Mouse (Mus musculus) macrophage (primary cell): ENCODE results near the gene Taf3. TPM values are rescaled to one million over a fixed set of nuclear protein-coding genes. Genes with fewer than 3 reads are reported as not detected.

Source experiments
- H3K27ac ChIP-seq: fragments of 350-480 bp; formaldehyde crosslinking; 2 replicates; pipeline ENCODE4 v1.9.0; 2021
- H3K36me3 ChIP-seq: fragments of 350-480 bp; formaldehyde crosslinking; 2 replicates; pipeline ENCODE4 v1.9.0; 2021; ENCODE audit errors: inconsistent target
- H3K4me3 ChIP-seq: fragments of 350-480 bp; formaldehyde crosslinking; 2 replicates; pipeline ENCODE4 v1.9.0; 2021; ENCODE audit errors: inconsistent target
- H3K79me2 ChIP-seq: fragments of 350-480 bp; formaldehyde crosslinking; 2 replicates; pipeline ENCODE4 v1.9.0; 2021; ENCODE audit errors: inconsistent target
- WGBS: methylation state at CpG from one replicate; pipeline ENCODE4 v1.1.7; 2026; ENCODE audit warnings: inconsistent platforms; ENCODE audit not compliant: missing documents; 5-methylcytosine and 5-hydroxymethylcytosine counted together
- polyA plus RNA-seq: library from polyadenylated mRNA; stranded (reverse); fragments of 250-400 nt; gene quantifications from 3 replicates; pipeline ENCODE4 v1.2.4, GENCODE M21; 2018; ENCODE audit warnings: inconsistent platforms

Gene Taf3
- polyA plus RNA-seq, 1 experiment from 2014 or later: 15.9 TPM

DNA sequence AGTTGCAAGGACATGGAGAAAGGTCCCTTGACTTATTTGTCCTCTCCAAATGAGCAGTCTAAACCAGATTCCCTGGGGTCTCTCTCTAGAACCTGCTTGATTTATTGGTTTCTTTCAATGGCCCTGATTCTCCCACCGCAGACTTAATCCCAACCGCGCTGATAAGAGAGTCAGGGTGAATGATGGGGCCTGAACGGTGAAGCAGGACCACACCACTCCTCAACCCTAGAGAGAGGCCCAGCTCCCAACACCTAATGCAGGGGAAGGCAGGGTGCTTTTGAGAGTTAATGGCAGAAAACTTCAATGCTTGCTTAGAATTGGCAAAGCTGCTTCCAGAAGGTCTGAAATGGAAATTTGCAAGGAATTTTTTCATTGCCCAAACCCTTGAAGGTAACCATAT, 173.2 kb downstream of the Taf3 start:
- H3K36me3 ChIP-seq: no peaks in the 10 kb centered on the region
- no peak overlapping the region for H3K27ac ChIP-seq
- H3K4me3 ChIP-seq: no peak overlapping the region
- 94% methylated on average over 4 of the region's 4 CpGs for WGBS
- no peaks in the 10 kb centered on the region for H3K79me2 ChIP-seq

DNA sequence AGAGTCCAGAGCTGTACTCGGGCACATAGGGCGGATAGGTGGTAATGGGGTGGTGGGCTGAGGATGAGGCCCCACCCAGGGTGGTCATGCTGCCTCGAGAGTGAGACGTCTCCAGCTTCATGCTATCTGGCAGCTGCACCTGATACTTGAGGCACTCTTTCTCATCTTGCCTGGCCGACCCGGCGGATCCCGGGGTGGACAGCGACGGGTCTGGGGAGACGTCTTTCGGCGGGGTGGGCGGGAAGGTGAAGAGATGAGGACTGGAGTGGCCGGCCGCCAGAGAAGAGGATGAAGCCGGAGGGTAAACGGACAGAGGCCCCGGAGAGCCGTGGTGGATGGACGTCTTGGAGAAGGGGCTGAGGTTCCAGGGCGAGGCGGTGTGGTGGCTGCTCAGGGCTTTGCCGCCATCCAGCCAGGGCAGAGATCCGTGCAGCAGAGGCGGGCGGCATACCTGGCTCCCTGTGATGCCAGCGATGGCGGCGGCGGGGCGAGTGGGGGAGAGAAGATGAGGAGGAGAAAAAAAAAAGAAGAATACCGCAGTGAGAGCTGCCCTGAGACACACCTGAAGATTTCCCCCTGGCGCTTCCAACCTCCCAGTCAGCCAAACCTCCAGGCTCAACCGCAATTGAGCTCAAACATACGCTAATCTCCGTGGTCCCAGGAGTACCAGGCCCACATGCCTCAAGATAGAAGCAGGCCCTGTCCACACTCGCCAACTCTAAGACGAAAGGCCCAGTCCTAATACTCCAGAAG, 173.8 kb downstream of the Taf3 start:
- Histone ChIP-seq H3K79me2 (no peaks in the 10 kb centered on the region), H3K27ac (no peak overlapping the region), H3K36me3 (no peaks in the 10 kb centered on the region), H3K4me3 (no peak overlapping the region)
- WGBS: 92% methylated on average over 34 of the region's 39 CpGs

DNA sequence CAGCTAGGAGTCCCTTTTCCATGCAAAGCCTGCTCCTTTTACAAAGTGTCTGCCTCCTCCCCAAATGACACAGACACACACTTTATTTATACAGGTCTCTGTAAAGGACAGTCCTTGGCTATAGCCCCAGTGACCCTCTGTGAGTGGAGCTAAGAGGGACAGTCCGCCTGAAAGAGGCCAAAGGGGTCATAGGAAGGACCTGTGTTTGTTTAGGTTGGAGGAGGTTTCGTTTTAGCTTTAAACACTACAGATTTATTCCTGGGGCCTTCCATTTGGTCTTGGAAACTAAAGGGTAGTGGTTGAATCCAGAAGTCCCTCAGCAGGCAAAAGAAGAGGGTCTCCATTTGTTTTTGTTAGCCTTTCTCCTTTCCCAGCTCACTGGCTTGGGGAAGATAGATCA, 174.6 kb downstream of the Taf3 start:
- no peaks in the 10 kb centered on the region for H3K36me3 ChIP-seq
- no peak overlapping the region for H3K27ac ChIP-seq
- WGBS: 87% methylated on average over 2 of the region's 2 CpGs
- H3K4me3 ChIP-seq: no peak overlapping the region
- no peaks in the 10 kb centered on the region for H3K79me2 ChIP-seq

DNA sequence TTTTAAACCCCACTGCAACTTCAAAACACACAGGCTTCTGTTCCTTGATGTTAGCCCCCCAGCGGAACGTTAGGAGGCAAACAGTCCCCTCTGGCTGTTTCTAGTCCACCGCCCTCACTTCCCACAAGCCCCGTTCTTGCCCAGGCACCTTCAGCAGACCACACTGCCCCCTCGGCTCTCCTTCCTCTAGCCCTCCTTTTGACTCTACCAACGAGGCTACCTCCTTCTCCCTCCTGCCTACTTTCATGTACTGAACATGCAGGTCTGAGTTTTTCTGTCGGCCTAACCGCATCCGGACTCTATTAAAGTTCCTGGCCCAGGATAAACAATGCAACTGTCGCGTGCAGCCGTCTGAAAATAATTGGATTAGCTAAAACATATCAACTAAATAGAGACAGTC, 175.7 kb downstream of the Taf3 start:
- 18% methylated on average over 12 of the region's 12 CpGs for WGBS
- Histone ChIP-seq H3K79me2 (no peaks in the 10 kb centered on the region), H3K36me3 (no peaks in the 10 kb centered on the region), H3K4me3 (no peak overlapping the region), H3K27ac (no peak overlapping the region)

DNA sequence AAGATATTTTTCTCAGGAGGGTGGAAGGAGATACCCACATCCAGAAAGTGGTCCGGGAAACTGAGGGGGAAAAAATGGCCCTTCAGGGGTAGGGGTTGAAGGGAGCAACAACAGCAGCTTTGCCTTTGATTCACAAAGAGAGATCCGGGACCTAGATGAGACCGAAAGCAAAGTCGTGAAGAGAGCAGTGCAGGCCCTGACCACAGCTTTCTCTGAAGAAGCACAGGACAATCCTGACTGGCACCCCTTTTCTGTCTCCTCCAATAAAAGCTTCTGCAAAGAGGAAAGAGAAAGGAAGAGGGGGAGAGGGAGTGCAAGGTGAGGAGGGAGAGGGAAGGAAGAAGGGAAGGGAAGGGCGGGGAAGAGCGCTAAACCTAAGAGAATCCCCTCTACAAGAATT, 176.6 kb downstream of the Taf3 start:
- H3K4me3 ChIP-seq: no peak overlapping the region
- no peaks in the 10 kb centered on the region for H3K79me2 ChIP-seq
- 35% methylated on average over 6 of the region's 6 CpGs for WGBS
- H3K36me3 ChIP-seq: no peaks in the 10 kb centered on the region
- H3K27ac ChIP-seq: no peak overlapping the region

DNA sequence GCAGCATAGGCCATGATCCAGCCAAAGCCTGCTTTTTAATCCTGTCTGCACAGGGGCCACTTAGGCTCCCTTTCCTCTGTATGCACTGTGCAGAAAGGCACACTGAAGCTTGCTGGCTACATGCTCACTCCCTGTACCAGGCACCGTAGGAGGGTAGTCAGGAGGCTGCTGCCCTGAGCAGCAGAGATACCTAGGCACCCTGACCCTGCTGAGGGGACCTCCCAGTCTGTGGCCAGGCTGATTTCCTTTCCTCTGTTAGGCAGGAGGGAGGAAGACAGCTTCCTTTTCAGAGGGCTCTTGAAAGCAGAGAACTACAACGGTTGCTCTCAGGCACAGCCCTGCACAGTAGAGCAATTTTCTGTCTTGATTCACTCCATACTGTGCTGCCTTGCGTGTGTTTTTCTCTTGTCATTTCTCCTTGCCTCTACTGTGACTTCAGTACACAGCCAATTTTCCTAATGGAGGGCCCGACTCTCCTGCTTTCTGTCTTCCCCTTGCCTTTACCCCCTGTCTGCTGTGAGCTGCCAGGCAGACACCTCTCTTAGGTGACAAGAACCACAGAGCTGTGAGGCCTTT, 177.2 kb downstream of the Taf3 start:
- Histone ChIP-seq H3K36me3 (no peaks in the 10 kb centered on the region), H3K4me3 (no peak overlapping the region), H3K27ac (no peak overlapping the region), H3K79me2 (no peaks in the 10 kb centered on the region)
- 6% methylated on average over 4 of the region's 4 CpGs for WGBS

DNA sequence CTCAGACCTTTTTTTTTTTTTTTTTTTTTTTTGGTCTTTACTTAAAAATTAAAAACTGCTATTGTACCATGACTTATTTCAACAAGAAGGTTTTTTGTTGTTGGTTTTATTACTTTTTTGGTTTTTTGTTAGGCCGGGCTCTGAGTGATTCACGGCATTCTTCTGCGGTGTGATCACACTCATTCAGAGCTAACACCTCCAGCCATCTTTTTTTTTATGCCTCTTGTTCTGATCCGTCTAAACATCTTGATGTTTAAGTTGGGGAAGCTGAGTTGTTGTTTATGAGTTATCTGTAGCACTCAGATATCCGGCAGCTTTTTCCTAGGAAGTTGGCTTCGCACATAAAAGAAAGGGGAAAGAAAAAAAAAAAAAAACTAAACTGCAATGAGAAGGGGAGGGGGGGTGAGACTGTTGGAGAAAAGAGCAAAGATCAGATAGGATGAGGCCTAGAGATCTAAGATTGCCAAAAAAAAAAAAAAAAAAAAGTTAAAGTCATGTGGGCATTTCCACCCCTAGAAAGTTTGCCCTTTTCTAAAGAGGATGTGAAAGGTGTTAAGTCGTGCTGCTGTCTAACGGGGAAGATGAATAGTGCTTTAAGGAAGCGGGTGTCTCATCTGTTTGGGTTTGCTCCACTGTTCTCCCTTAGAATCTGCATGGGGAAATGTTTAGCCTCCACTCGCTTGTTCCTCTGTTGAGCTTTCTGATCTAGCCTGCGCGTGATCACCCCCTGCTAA, 181.1 kb downstream of the Taf3 start:
- no peaks in the 10 kb centered on the region for H3K36me3 ChIP-seq
- H3K79me2 ChIP-seq: no peaks in the 10 kb centered on the region
- H3K27ac ChIP-seq: no peak overlapping the region
- no peak overlapping the region for H3K4me3 ChIP-seq
- WGBS: 47% methylated on average over 10 of the region's 12 CpGs

Other genes starting within 250 kb of the Taf3 start
- not detected in 3 replicates for gene 4930412O13Rik, start 167.3 kb downstream of the Taf3 start, polyA plus RNA-seq
- not detected in 3 replicates for gene 9230102O04Rik, start 159.1 kb downstream of the Taf3 start, polyA plus RNA-seq
- 0.06 TPM in 1 of 3 replicates, not detected in the others for gene Gata3, start 158.6 kb downstream of the Taf3 start, polyA plus RNA-seq
- gene Atp5c1, start 31.9 kb upstream of the Taf3 start, polyA plus RNA-seq: 245 to 309 TPM (median 249 TPM) in 3 replicates
- gene Kin, start 32.0 kb upstream of the Taf3 start, polyA plus RNA-seq: 10.6 to 21.0 TPM (median 16.0 TPM) in 3 replicates
- gene Itih2, start 82.8 kb upstream of the Taf3 start, polyA plus RNA-seq: not detected in 3 replicates
- gene Itih5, start 105.0 kb upstream of the Taf3 start, polyA plus RNA-seq: 0.01 TPM in 1 of 3 replicates, not detected in the others